ENCODE assay signal across 9 mouse cellular contexts in the genomic region with DNA sequence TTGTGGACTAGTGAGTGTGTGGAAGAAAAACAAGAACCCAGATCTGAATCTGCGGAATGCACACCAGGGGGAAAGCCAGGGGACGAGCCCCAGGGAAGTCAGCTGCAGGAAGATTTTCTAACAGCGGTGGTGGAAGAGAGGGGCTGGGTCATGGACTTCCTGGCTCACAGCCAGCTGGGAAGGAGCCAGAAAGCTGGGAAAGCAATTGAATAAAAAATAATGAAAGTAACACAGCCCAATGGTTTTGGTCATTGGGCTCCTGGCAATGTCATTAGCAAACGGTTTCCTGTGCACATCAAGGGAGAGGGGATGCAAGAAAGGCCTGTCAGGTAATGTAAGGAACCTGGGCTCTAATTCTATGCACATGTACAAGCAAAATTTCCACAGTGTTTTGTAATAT.
DNase-seq lines count a peak whose midpoint lies in the region; ATAC-seq lines count a peak whose summit lies in the region.
"Had no signal": no experiment of that assay in that cellular context is flagged by ENCODE, and none has a peak within 500 bp of the region (broad histone marks: within the 10 kb centered on the region; RNA-seq: fewer than 3 reads in every experiment).

No protein-coding gene starts in this region.

- peak; percentile 77 for ATAC-seq in neural tube, embryonic 14.5 days (ENCODE audit: low read depth)

- H3K27ac ChIP-seq in neural tube, embryonic 14.5 days (ENCODE audit: low read depth, low read length), result no peak overlapping the region

- no peaks in the 10 kb centered on the region for H3K9me3 ChIP-seq in neural tube, embryonic 14.5 days (ENCODE audit: control insufficient read depth, low read length)

- 4% methylated on average over 4 of the region's 4 CpGs for WGBS in neural tube, embryonic 14.5 days

- no peak overlapping the region for H3K4me2 ChIP-seq in neural tube, embryonic 14.5 days (ENCODE audit: low read depth, low read length)

- H3K9ac ChIP-seq in neural tube, embryonic 14.5 days (replicated peaks; ENCODE audit: low read depth, low read length), result no peak overlapping the region

- H3K4me3 ChIP-seq in neural tube, embryonic 14.5 days (ENCODE audit: low read depth, low read length), result no peak overlapping the region

- intact Hi-C loops in left cerebral cortex, postnatal 14 days (cut with DNase I), result no loop called here

- H3K36me3 ChIP-seq in neural tube, embryonic 14.5 days (ENCODE audit: control insufficient read depth, insufficient read depth, low read length), result no peaks in the 10 kb centered on the region
- H3K36me3 ChIP-seq: G1E had no signal

- 0 out of 2 replicates have a peak, but pooled peaks cover 4% of the 10 kb centered on the region for H3K4me1 ChIP-seq in neural tube, embryonic 14.5 days (ENCODE audit: control insufficient read depth, insufficient read depth, low read length)

- peak; percentile 0 to 21 for DNase-seq in left cerebral cortex, postnatal 14 days (ENCODE audit: low spot score in 2 of 2)
- DNase-seq in left cerebral cortex, adult 8-10 months (ENCODE audit: low spot score in 2 of 2), result no peak
- peak; percentile 70 for DNase-seq in embryo, embryonic 11 days
- peak; percentile 83 for DNase-seq in heart, adult 8-10 months (ENCODE audit: low spot score)
- DNase-seq in kidney, postnatal 10 days, result peak; percentile 78
- DNase-seq in yolk sac, embryonic 10.5 days (ENCODE audit: low spot score), result no peak
- DNase-seq in cerebellum, adult 18-20 months, result no peak

- no peaks in the 10 kb centered on the region for H3K27me3 ChIP-seq in neural tube, embryonic 14.5 days (ENCODE audit: control insufficient read depth, insufficient read depth, low read length)

Comparison
In these comparisons a context has a peak if more than half of its experiments do, and no peak if none do; other contexts are left out.
1. DNase-seq: peak in left cerebral cortex, postnatal 14 days (2 of 2), embryo, embryonic 11 days (single experiment), heart, adult 8-10 months (single experiment) and kidney, postnatal 10 days (single experiment); none in left cerebral cortex, adult 8-10 months (0 of 2), yolk sac, embryonic 10.5 days (single experiment) and cerebellum, adult 18-20 months (0 of 2).